Mouse (Mus musculus): Measurements from ENCODE around the gene Pip4k2c.
"Not testable (repeated sequence)": the region's sequence is repeated elsewhere in the genome, so short reads cannot be mapped to it uniquely, and the experiment has no call there.

GRCm38 (mm10) chr10:127192057-127192328, 19.4 kb downstream of the Pip4k2c start:
- TF ChIP-seq CTCF (IDR thresholded peaks at IDR 0.05; ENCODE audit: low read depth, low read length); POLR2A (IDR thresholded peaks at IDR 0.05; ENCODE audit: insufficient read depth, low read length); EP300 (IDR thresholded peaks at IDR 0.05; ENCODE audit: insufficient read depth, low read depth, low read length): not testable (repeated sequence)
